Mouse (Mus musculus) erythroblast, embryonic 14.5 days (primary cell): ENCODE measurements around the gene Amy2a5.
"Not testable (repeated sequence)": the region's sequence is repeated elsewhere in the genome, so short reads cannot be mapped to it uniquely, and the experiment has no call there.

Experiments
- GATA1 ChIP-seq: IDR thresholded peaks from 2 replicates; pipeline ENCODE4 v1.6.1; 2012; ENCODE audit warnings: low read length, inconsistent platforms, mixed read lengths
- TAL1 ChIP-seq: IDR thresholded peaks from 3 replicates; pipeline ENCODE4 v1.6.1; 2012; ENCODE audit warnings: low read length, inconsistent platforms, mixed read lengths

DNA sequence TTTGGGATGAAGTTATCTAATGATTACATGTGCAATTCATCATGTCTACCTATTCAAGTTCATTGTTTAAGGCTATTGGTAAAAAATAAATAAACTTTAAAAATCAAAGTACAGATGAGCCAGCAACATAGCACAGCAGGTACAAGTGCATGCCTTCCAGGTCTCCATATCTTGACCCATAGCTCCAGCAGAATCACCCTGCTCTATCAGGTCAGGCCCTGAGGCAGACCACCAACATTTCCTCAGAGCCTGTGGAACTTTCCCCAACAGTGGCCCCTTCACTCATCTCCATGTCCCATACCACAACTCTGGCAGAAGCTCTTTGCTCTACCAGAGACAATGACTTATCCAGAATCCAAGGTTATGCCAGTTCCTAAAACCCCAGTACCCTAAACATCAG lies 21.6 kb upstream of the Amy2a5 start:
- TF ChIP-seq GATA1, TAL1: not testable (repeated sequence)
